Mouse (Mus musculus) embryonic fibroblast, embryonic 13.5 days (primary cell): Measurements from ENCODE around the gene Ampd3.

ENCODE experiments used
- CTCF ChIP-seq: IDR thresholded peaks from 2 replicates; pipeline ENCODE4 v1.5.1; 2011; ENCODE audit warnings: mild to moderate bottlenecking, control low read depth, low read length, moderate library complexity, borderline replicate concordance; ENCODE audit not compliant: insufficient read depth
- POLR2A ChIP-seq: IDR thresholded peaks from 2 replicates; pipeline ENCODE4 v1.6.1; 2011; ENCODE audit warnings: low read depth, mild to moderate bottlenecking, control low read depth, low read length, moderate library complexity

DNA sequence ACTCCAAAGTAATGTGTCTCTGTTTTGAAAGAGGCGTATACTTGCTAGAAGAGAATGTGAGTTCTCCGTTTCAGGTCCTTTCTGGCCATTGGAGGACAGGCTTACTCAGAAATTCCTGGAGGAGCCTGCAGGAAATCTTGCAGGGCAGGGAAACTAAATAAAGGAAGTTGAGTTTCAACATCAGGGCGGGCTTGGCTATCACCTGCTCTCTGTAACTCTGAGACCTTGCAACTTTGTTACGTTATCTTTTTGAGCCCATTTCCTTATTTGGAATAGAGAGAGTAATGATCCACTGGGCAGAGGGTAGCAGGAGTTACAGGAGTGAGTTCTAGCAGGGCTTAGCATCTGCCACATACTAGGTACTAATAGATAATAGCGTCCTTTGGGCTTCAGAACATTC, 92.1 kb downstream of the Ampd3 start:
- no peak for TF ChIP-seq CTCF
- TF ChIP-seq POLR2A, result no peak
